Mouse (Mus musculus): Measurements from ENCODE around the gene Pgghg.

DNA sequence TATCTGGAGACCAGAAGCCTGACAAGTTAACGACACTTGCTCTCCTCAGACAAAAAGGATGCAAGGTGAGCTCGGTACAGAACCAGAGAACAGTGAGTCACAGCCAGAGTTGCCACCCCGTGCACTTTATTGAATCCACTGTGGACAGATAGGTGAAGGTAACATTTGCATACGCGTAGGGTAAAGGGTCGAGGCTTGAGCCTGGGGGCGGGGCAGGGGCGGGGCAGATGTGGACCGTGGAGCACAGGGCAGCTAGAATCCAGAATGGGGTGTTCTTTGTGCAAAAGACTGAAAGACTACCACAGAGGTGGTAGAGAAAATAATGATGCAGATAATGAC is 13.5 kb downstream of the Pgghg start:
- no peak for TF ChIP-seq POLR2A (IDR thresholded peaks at IDR 0.05; ENCODE audit: control insufficient read depth, extremely low read depth, insufficient read depth, low read length, poor library complexity)
- TF ChIP-seq CTCF (IDR thresholded peaks at IDR 0.05; ENCODE audit: borderline replicate concordance, control insufficient read depth, extremely low read depth, insufficient read depth, low read length, poor library complexity), result no peak
